ENCODE assay signal across 8 mouse cellular contexts in genomic region chr9:96818128-96818821, GRCm38 (mm10).
DNase-seq lines count a peak whose midpoint lies in the region.

No protein-coding gene starts in this region.

- DNase-seq in adrenal gland, adult 2 months = peak; percentile 56
- DNase-seq in adrenal gland, postnatal 25 days = no peak
- peak; percentile 89 for DNase-seq in NIH3T3 (ENCODE audit: low read depth)
- DNase-seq in embryo, embryonic 10.5 days (ENCODE audit: low spot score) = peak; percentile 95
- peak; percentile 65 to 77 for DNase-seq in heart, postnatal 10 days
- peak; percentile 75 for DNase-seq in kidney, postnatal 10 days
- DNase-seq in lung, postnatal 36 days = peak; percentile 84
- DNase-seq in spleen, adult 12 weeks (ENCODE audit: low spot score) = peak; percentile 17

- intact Hi-C loops in heart, postnatal 10 days (cut with DNase I) = loop anchor here (1.0 to 2.0 kb wide), 3 partner anchors 59 to 245 kb away; no protein-coding TSS in a partner anchor
